Mouse (Mus musculus) heart, postnatal 36 days (tissue): ENCODE results near the gene Serpinc1. TPM values are rescaled to one million over a fixed set of nuclear protein-coding genes. Genes with fewer than 3 reads are reported as not detected.
"Not testable (repeated sequence)": the region's sequence is repeated elsewhere in the genome, so short reads cannot be mapped to it uniquely, and the experiment has no call there.

Source experiments
- DNase-seq, 2 experiments: peaks; one replicate each; pipeline ENCODE4 v3.0.0; 2021 to 2022
- intact Hi-C: fragments of 180-260 bp; cut with DNase I; formaldehyde crosslinking; loops from one replicate; pipeline ENCODE4 v1.15.1; 2025
- total RNA-seq, 2 experiments: library from RNA; stranded (reverse); gene quantifications; 2 replicates each; pipeline ENCODE4 v1.2.3; 2021

Serpinc1 gene
- under 1 TPM; 0.06 to 0.24 TPM for total RNA-seq

GRCm38 (mm10) chr1:160978071-160978735 lies at the start of gene Serpinc1:
TSS of gene Serpinc1 (plus strand) at chr1:160978585.
- intact Hi-C loops = no loop called here
- no peak for DNase-seq

GRCm38 (mm10) chr1:160931320-160931719 lies 47.1 kb upstream of the Serpinc1 start:
- DNase-seq = no peak
- intact Hi-C loops = loop anchor here (2.0 to 5.0 kb wide), 4 partner anchors 25 to 174 kb away; partner anchors contain the start of genes Rabgap1l and Rc3h1

- no peak for DNase-seq
- intact Hi-C loops = loop anchor here (1.0 to 5.0 kb wide), 5 partner anchors 37 to 191 kb away; partner anchors contain the start of gene Rabgap1l
These were observed 44.4 kb upstream of the Serpinc1 start for GRCm38 (mm10) chr1:160933896-160934482.

GRCm38 (mm10) chr1:160935551-160935950 lies 42.8 kb upstream of the Serpinc1 start:
- no peak for DNase-seq
- intact Hi-C loops = loop anchor here (2.0 kb wide), 1 partner anchor 81 kb away; no protein-coding TSS in a partner anchor

GRCm38 (mm10) chr1:160963199-160963598 lies 15.2 kb upstream of the Serpinc1 start:
- DNase-seq = no peak
- intact Hi-C loops = no loop called here

GRCm38 (mm10) chr1:160967268-160967667 lies 11.1 kb upstream of the Serpinc1 start:
- no peak for DNase-seq
- intact Hi-C loops = no loop called here

GRCm38 (mm10) chr1:160968643-160969042 lies 9.7 kb upstream of the Serpinc1 start:
- no peak for DNase-seq
- intact Hi-C loops = no loop called here

- intact Hi-C loops = no loop called here
- DNase-seq = no peak
These were observed 1.6 kb downstream of the Serpinc1 start for GRCm38 (mm10) chr1:160980021-160980420.

GRCm38 (mm10) chr1:160980537-160981234 lies 2.3 kb downstream of the Serpinc1 start:
- intact Hi-C loops = no loop called here

GRCm38 (mm10) chr1:160981337-160981736 lies 3.0 kb downstream of the Serpinc1 start:
- DNase-seq = no peak
- intact Hi-C loops = no loop called here

More at GRCm38 (mm10) chr1:160980537-160981234, 2.3 kb downstream of the Serpinc1 start:
- DNase-seq = no peak

- DNase-seq = no peak
- intact Hi-C loops = no loop called here
These were observed 4.5 kb downstream of the Serpinc1 start for GRCm38 (mm10) chr1:160982887-160983286.

GRCm38 (mm10) chr1:160984731-160985130 lies 6.3 kb downstream of the Serpinc1 start:
- DNase-seq, intact Hi-C loops: not testable (repeated sequence)

GRCm38 (mm10) chr1:160985477-160985876 lies 7.1 kb downstream of the Serpinc1 start:
- intact Hi-C loops = no loop called here
- no peak for DNase-seq

GRCm38 (mm10) chr1:160986881-160987635 lies 8.7 kb downstream of the Serpinc1 start:
- intact Hi-C loops = no loop called here
- no peak for DNase-seq

GRCm38 (mm10) chr1:160989395-160989794 lies 11.0 kb downstream of the Serpinc1 start:
- DNase-seq = no peak
- intact Hi-C loops = no loop called here

GRCm38 (mm10) chr1:160993851-160994250 lies 15.5 kb downstream of the Serpinc1 start:
- intact Hi-C loops = no loop called here
- DNase-seq = no peak

- DNase-seq = no peak
- intact Hi-C loops = no loop called here
These were observed 26.6 kb downstream of the Serpinc1 start for GRCm38 (mm10) chr1:161004942-161005341.

- intact Hi-C loops = no loop called here
- DNase-seq = no peak
These were observed 27.1 kb downstream of the Serpinc1 start for GRCm38 (mm10) chr1:161005526-161005925.

GRCm38 (mm10) chr1:161006471-161006870 lies 28.1 kb downstream of the Serpinc1 start:
- intact Hi-C loops = no loop called here
- DNase-seq = no peak

- intact Hi-C loops = no loop called here
- no peak for DNase-seq
These were observed 29.7 kb downstream of the Serpinc1 start for GRCm38 (mm10) chr1:161008038-161008437.

GRCm38 (mm10) chr1:161010436-161010835 lies 32.1 kb downstream of the Serpinc1 start:
- intact Hi-C loops = no loop called here
- DNase-seq = no peak
